Mouse (Mus musculus): ENCODE data around the gene Fth1. TPM values are rescaled to one million over a fixed set of nuclear protein-coding genes. Genes with fewer than 3 reads are reported as not detected.
A peak's percentile ranks its signal among the peaks of the same experiment; 100 is the strongest.

The Fth1 gene
- total and polyA plus RNA-seq, 3 experiments = 2,797 to 3,430 (median 2,956) TPM

DNA sequence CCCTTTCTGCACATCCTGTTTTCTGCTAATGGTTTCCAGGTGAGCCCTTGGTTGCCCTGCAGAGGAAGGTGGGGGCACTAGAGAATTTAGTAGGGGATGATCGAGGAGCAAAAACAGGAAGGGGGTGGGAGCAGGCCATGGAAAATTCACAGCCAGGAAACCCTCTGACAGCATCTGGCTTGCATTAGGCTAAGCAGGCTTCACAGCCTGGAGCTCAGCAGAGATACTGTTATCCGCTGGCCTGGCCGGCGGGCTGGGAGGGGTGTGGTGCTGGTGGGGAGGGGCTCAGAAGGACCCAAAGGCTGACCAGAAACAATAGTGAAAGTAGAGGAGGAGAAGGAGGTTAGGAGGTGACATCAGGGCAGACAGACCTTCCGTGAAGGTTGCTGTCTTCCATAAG is 33.5 kb downstream of the Fth1 start:
- Histone ChIP-seq H3K9ac (ENCODE audit: low read depth, low read length) (no peak overlapping the region), H3K79me2 (replicated peaks; ENCODE audit: control insufficient read depth, insufficient read depth, low read length) (no peaks in the 10 kb centered on the region), H3K27ac (peak overlapping the region; percentile 48), H3K4me1 (ENCODE audit: control insufficient read depth, insufficient read depth, low read length) (peaks cover 11% of the 10 kb centered on the region), H3K27me3 (ENCODE audit: control insufficient read depth, insufficient read depth, low read length) (no peaks in the 10 kb centered on the region), H3K36me3 (ENCODE audit: control insufficient read depth, insufficient read depth, low read length) (no peaks in the 10 kb centered on the region), H3K4me3 (no peak overlapping the region)
- TF ChIP-seq CTCF (IDR thresholded peaks at IDR 0.05) (no peak), POLR2A (IDR thresholded peaks at IDR 0.05; ENCODE audit: insufficient read depth, low read depth, low read length) (no peak), EP300 (IDR thresholded peaks at IDR 0.05; ENCODE audit: insufficient read depth, low read depth, low read length) (peak; percentile 82)
- 37% methylated on average over 5 of the region's 5 CpGs for WGBS
- DNase-seq = peak; percentile 65 to 76
- intact Hi-C loops (cut with DNase I) = no loop called here

DNA sequence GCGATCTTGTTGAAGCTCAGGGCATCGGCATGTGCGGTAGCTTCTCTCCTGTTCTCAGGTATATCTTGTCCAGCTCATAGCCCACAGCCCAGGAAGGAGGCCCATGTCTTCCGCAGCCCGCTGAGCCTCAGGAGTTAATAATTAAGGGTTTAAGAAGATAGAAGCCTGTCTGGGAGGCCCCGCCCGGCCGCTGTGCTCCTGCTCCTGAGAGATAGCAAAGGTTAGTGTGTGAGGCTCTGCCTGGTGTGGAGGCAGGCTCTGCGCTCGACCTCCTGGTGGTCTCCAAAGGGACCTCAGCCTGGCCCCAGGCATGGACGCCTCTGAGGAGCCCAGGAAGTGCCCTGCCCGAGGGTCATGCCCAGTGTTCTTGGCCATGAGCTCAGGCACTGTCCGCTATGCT is 34.4 kb downstream of the Fth1 start:
- TF ChIP-seq CTCF (IDR thresholded peaks at IDR 0.05) = no peak
- TF ChIP-seq EP300 (IDR thresholded peaks at IDR 0.05; ENCODE audit: insufficient read depth, low read depth, low read length) = no peak
- no peak for TF ChIP-seq POLR2A (IDR thresholded peaks at IDR 0.05; ENCODE audit: insufficient read depth, low read depth, low read length)
- H3K4me1 ChIP-seq (ENCODE audit: control insufficient read depth, insufficient read depth, low read length) = peaks cover 11% of the 10 kb centered on the region
- H3K4me3 ChIP-seq = no peak overlapping the region
- H3K27me3 ChIP-seq (ENCODE audit: control insufficient read depth, insufficient read depth, low read length) = no peaks in the 10 kb centered on the region
- no peaks in the 10 kb centered on the region for H3K79me2 ChIP-seq (replicated peaks; ENCODE audit: control insufficient read depth, insufficient read depth, low read length)
- WGBS = 85% methylated on average over 13 of the region's 13 CpGs
- no peaks in the 10 kb centered on the region for H3K36me3 ChIP-seq (ENCODE audit: control insufficient read depth, insufficient read depth, low read length)
- DNase-seq = no peak
- intact Hi-C loops (cut with DNase I) = no loop called here
- H3K9ac ChIP-seq (ENCODE audit: low read depth, low read length) = no peak overlapping the region
- peak overlapping the region; percentile 48 for H3K27ac ChIP-seq

DNA sequence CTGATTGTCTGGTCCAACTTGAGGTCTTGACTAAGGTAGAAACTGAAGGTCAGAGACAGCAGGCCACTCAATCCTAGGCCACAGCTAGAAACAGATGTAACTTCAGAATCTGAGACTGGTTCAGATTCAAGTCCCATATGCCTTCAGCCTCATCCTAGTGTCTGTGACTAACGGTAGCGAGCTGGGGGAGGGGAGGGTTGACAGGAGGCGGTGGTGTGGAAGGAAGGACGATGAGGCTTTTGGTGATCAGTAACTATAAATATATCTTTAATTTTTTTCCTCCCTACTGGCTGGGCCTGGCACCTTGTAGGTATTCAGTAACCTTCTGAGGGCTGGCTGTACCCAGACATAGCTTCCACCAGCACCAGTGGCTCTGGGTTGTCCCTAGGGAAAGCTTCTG is 35.0 kb downstream of the Fth1 start:
- DNase-seq = no peak
- WGBS = 79% methylated on average over 4 of the region's 4 CpGs
- Histone ChIP-seq H3K36me3 (ENCODE audit: control insufficient read depth, insufficient read depth, low read length) (no peaks in the 10 kb centered on the region), H3K4me1 (ENCODE audit: control insufficient read depth, insufficient read depth, low read length) (peaks cover 12% of the 10 kb centered on the region), H3K27ac (no peak overlapping the region), H3K79me2 (replicated peaks; ENCODE audit: control insufficient read depth, insufficient read depth, low read length) (no peaks in the 10 kb centered on the region), H3K9ac (ENCODE audit: low read depth, low read length) (no peak overlapping the region), H3K27me3 (ENCODE audit: control insufficient read depth, insufficient read depth, low read length) (no peaks in the 10 kb centered on the region), H3K4me3 (no peak overlapping the region)
- intact Hi-C loops (cut with DNase I) = no loop called here
- no peak for TF ChIP-seq POLR2A (IDR thresholded peaks at IDR 0.05; ENCODE audit: insufficient read depth, low read depth, low read length)
- TF ChIP-seq CTCF (IDR thresholded peaks at IDR 0.05) = no peak
- TF ChIP-seq EP300 (IDR thresholded peaks at IDR 0.05; ENCODE audit: insufficient read depth, low read depth, low read length) = no peak

DNA sequence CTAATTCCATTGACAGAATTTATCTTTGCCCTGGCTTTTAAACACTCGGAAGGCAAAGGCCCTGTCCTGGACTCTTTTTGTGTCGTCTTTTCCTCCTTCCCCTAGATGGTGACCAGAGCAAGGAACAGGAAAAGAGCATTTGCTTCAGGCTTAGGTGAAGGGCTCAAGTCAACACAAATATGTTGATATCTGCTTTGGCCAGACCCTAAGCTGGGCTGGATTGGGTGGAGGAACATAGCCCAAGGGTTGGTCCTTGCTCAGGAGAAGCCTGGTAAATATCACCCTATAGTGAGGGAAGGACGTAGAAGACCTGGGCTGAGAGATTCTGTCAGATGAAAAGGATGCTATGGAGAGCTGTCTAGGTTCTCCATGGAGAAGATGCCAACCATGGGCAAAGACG is 35.8 kb downstream of the Fth1 start:
- Histone ChIP-seq H3K36me3 (ENCODE audit: control insufficient read depth, insufficient read depth, low read length) (no peaks in the 10 kb centered on the region), H3K27me3 (ENCODE audit: control insufficient read depth, insufficient read depth, low read length) (no peaks in the 10 kb centered on the region), H3K27ac (no peak overlapping the region), H3K79me2 (replicated peaks; ENCODE audit: control insufficient read depth, insufficient read depth, low read length) (no peaks in the 10 kb centered on the region), H3K4me3 (no peak overlapping the region), H3K9ac (ENCODE audit: low read depth, low read length) (no peak overlapping the region), H3K4me1 (ENCODE audit: control insufficient read depth, insufficient read depth, low read length) (peaks cover 12% of the 10 kb centered on the region)
- TF ChIP-seq CTCF (IDR thresholded peaks at IDR 0.05) = no peak
- TF ChIP-seq POLR2A (IDR thresholded peaks at IDR 0.05; ENCODE audit: insufficient read depth, low read depth, low read length) = no peak
- TF ChIP-seq EP300 (IDR thresholded peaks at IDR 0.05; ENCODE audit: insufficient read depth, low read depth, low read length) = no peak
- WGBS = 86% methylated on average over 4 of the region's 4 CpGs
- intact Hi-C loops (cut with DNase I) = no loop called here
- DNase-seq = no peak

GRCm38 (mm10) chr19:10017637-10018526 is 37.5 kb downstream of the Fth1 start:
- intact Hi-C loops (cut with DNase I) = no loop called here
- Histone ChIP-seq H3K9ac (ENCODE audit: low read depth, low read length) (peak overlapping the region; percentile 89), H3K36me3 (ENCODE audit: control insufficient read depth, insufficient read depth, low read length) (no peaks in the 10 kb centered on the region), H3K27ac (peak overlapping the region; percentile 62), H3K27me3 (ENCODE audit: control insufficient read depth, insufficient read depth, low read length) (no peaks in the 10 kb centered on the region), H3K4me1 (ENCODE audit: control insufficient read depth, insufficient read depth, low read length) (peaks cover 18% of the 10 kb centered on the region), H3K4me3 (peak overlapping the region; percentile 60), H3K79me2 (replicated peaks; ENCODE audit: control insufficient read depth, insufficient read depth, low read length) (no peaks in the 10 kb centered on the region)
- DNase-seq = peak; percentile 97 to 98
- 11% methylated on average over 34 of the region's 44 CpGs for WGBS
- TF ChIP-seq POLR2A (IDR thresholded peaks at IDR 0.05; ENCODE audit: insufficient read depth, low read depth, low read length) = peak; percentile 77; the same call in 1 of the 2 replicates
- no peak for TF ChIP-seq EP300 (IDR thresholded peaks at IDR 0.05; ENCODE audit: insufficient read depth, low read depth, low read length)
- 0 out of 2 replicates have a peak, but pooled peaks have one; percentile 11 for TF ChIP-seq CTCF (IDR thresholded peaks at IDR 0.05)

DNA sequence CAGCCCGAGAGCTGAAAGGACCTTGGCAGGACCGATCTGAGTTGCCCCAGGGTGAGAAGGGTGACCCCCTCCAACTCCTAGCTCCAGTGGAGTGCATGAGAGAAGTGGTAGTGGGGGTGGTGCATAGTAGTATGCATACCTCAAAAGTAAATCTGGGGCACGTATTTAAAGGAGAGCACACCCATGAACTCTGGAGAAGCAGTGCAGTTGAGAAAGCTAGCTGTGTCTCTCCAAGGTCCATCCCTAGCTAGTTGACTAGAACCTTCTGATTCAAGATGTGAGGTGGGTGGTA is 38.1 kb downstream of the Fth1 start:
- H3K9ac ChIP-seq (ENCODE audit: low read depth, low read length) = peak overlapping the region; percentile 89
- DNase-seq = no peak
- TF ChIP-seq CTCF (IDR thresholded peaks at IDR 0.05) = no peak
- no peak for TF ChIP-seq POLR2A (IDR thresholded peaks at IDR 0.05; ENCODE audit: insufficient read depth, low read depth, low read length)
- TF ChIP-seq EP300 (IDR thresholded peaks at IDR 0.05; ENCODE audit: insufficient read depth, low read depth, low read length) = no peak
- no peaks in the 10 kb centered on the region for H3K27me3 ChIP-seq (ENCODE audit: control insufficient read depth, insufficient read depth, low read length)
- H3K4me1 ChIP-seq (ENCODE audit: control insufficient read depth, insufficient read depth, low read length) = peaks cover 15% of the 10 kb centered on the region
- H3K79me2 ChIP-seq (replicated peaks; ENCODE audit: control insufficient read depth, insufficient read depth, low read length) = no peaks in the 10 kb centered on the region
- H3K36me3 ChIP-seq (ENCODE audit: control insufficient read depth, insufficient read depth, low read length) = no peaks in the 10 kb centered on the region
- WGBS = 1% methylated on average over 3 of the region's 3 CpGs
- H3K4me3 ChIP-seq = peak overlapping the region; percentile 60
- peak overlapping the region; percentile 62 for H3K27ac ChIP-seq
- intact Hi-C loops (cut with DNase I) = no loop called here

Measured in heart, adult 2 months (tissue).